8 mouse cellular contexts compared by ENCODE assay signal in the genomic region with DNA sequence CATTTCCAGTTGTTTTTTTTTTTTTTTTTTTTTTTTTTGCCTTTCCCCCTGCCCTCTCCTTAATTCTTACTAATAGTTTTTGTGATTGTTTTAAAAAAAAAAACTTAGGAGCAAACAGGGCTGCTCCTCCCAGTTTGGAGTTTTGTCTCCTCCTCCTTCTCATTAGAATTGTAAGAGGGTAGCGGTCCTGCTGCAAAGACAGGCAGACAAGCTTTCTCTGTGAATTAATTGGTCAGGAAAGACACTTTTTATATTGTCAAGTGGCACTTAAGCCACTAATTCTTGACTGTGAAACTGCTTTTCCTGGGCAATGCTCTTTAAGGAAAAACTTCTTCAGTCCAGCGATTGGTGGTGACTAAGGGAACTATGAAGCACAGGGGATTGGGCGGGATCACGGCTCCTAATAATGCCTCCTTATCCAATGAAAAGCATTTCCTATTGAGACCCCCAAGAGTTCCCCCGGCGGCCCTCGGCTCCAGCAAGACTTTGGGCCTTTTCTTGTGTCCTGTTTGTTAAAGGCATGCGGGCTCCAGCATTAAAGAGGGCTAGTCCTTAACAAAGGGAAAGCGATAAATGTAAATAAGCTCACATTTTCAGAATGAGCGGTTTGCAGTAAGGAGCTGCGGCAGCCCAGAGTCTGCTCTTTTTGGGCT. TPM values are rescaled to one million over a fixed set of nuclear protein-coding genes. Genes with fewer than 3 reads are reported as not detected.
A peak's percentile ranks its signal among the peaks of the same experiment; 100 is the strongest.
DNase-seq lines count a peak whose midpoint lies in the region; ATAC-seq and TF ChIP-seq lines count a peak whose summit lies in the region.

A gene (plus strand): TSS at position 451 of the 653 bp plus-strand sequence.

- H3K4me2 ChIP-seq in heart, postnatal 0 days (ENCODE audit: low read depth, low read length), result peak within 1 kb of the TSS; percentile 57
- H3K4me2 ChIP-seq in stomach, embryonic 15.5 days, result peak within 1 kb of the TSS; percentile 40

- H3K9ac ChIP-seq in ES-E14 (ENCODE audit: insufficient read depth, low read depth, low read length, poor library complexity, severe bottlenecking), result no peak within 1 kb of the TSS; the same call in 1 of the 2 replicates
- H3K9ac ChIP-seq in heart, postnatal 0 days (replicated peaks; ENCODE audit: low read depth, low read length), result peak within 1 kb of the TSS; percentile 48; the same call in 1 of the 2 replicates
- no peak within 1 kb of the TSS for H3K9ac ChIP-seq in stomach, embryonic 15.5 days

- no peaks in the 10 kb centered on the region for H3K36me3 ChIP-seq in ES-E14 (ENCODE audit: control insufficient read depth, insufficient read depth, low read length, poor library complexity, severe bottlenecking)
- H3K36me3 ChIP-seq in heart, postnatal 0 days (replicated peaks; ENCODE audit: control insufficient read depth, insufficient read depth, low read length), result no peaks in the 10 kb centered on the region
- no peaks in the 10 kb centered on the region for H3K36me3 ChIP-seq in macrophage (ENCODE audit: inconsistent target)
- no peaks in the 10 kb centered on the region for H3K36me3 ChIP-seq in stomach, embryonic 15.5 days

- H3K27ac ChIP-seq in ES-E14 (ENCODE audit: insufficient read depth, low read depth, low read length, poor library complexity, severe bottlenecking), result no peak within 1 kb of the TSS; the same call in 1 of the 2 replicates
- peak within 1 kb of the TSS; percentile 88 for H3K27ac ChIP-seq in embryonic fibroblast, embryonic 13.5 days (ENCODE audit: insufficient read depth, low read length)
- H3K27ac ChIP-seq in heart, postnatal 0 days (ENCODE audit: low read depth), result peak within 1 kb of the TSS; percentile 58
- H3K27ac ChIP-seq in macrophage, result no peak within 1 kb of the TSS
- H3K27ac ChIP-seq in stomach, embryonic 15.5 days, result peak within 1 kb of the TSS; percentile 76; the same call in 1 of the 2 replicates

- peak; percentile 44; the same call in 1 of the 2 replicates for ATAC-seq in heart, postnatal 0 days (ENCODE audit: insufficient read depth, low read depth)
- ATAC-seq in stomach, embryonic 15.5 days (ENCODE audit: insufficient read depth, low FRiP score, low read depth), result peak; percentile 65; the same call in 1 of the 2 replicates
- no peak for ATAC-seq in erythroid progenitor cell, adult 5-6 weeks (replicated peaks; ENCODE audit: low FRiP score, poor library complexity, severe bottlenecking)

- TF ChIP-seq EP300 in heart, postnatal 0 days (IDR thresholded peaks at IDR 0.05; ENCODE audit: low read depth), result no peak

- H3K27me3 ChIP-seq in heart, postnatal 0 days (ENCODE audit: control insufficient read depth, insufficient read depth, low read length), result no peaks in the 10 kb centered on the region
- H3K27me3 ChIP-seq in stomach, embryonic 15.5 days (replicated peaks), result no peaks in the 10 kb centered on the region

- WGBS in heart, postnatal 0 days, result 21% methylated on average over 11 of the region's 11 CpGs
- 24% methylated on average over 11 of the region's 11 CpGs for WGBS in macrophage (ENCODE audit: missing documents)
- 19% methylated on average over 11 of the region's 11 CpGs for WGBS in stomach, embryonic 15.5 days

- TF ChIP-seq CTCF in embryonic fibroblast, embryonic 13.5 days (IDR thresholded peaks at IDR 0.05; ENCODE audit: borderline replicate concordance, insufficient read depth, low read length), result no peak
- no peak for TF ChIP-seq CTCF in heart, postnatal 0 days (IDR thresholded peaks at IDR 0.05; ENCODE audit: low read depth)

- H3K4me3 ChIP-seq in ES-E14 (ENCODE audit: insufficient read depth in 1 of 2, low read depth in 1 of 2, low read length in 2 of 2, poor library complexity in 1 of 2, severe bottlenecking in 1 of 2) (peak within 1 kb of the TSS; percentile 50 to 67), macrophage (ENCODE audit: inconsistent target) (peak within 1 kb of the TSS; percentile 25)
- H3K4me3 ChIP-seq in embryonic fibroblast, embryonic 13.5 days (ENCODE audit: insufficient read depth, low read length), result peak within 1 kb of the TSS; percentile 77
- H3K4me3 ChIP-seq in heart, postnatal 0 days (ENCODE audit: low read depth, low read length), result peak within 1 kb of the TSS; percentile 50
- peak within 1 kb of the TSS; percentile 44 for H3K4me3 ChIP-seq in stomach, embryonic 15.5 days (replicated peaks)

- TF ChIP-seq POLR2A in embryonic fibroblast, embryonic 13.5 days (IDR thresholded peaks at IDR 0.05; ENCODE audit: low read depth, low read length), result peak; percentile 17; the same call in 1 of the 2 replicates

- no peaks in the 10 kb centered on the region for H3K79me2 ChIP-seq in macrophage (ENCODE audit: inconsistent target)

- in situ Hi-C loops in ES-E14 (cut with MboI; ENCODE audit: low sequenced_read_pairs in 2 of 2, unreplicated experiment in 2 of 2), result no loop called here

- no peaks in the 10 kb centered on the region for H3K9me3 ChIP-seq in ES-E14 (ENCODE audit: control insufficient read depth, insufficient read depth, low read depth, low read length)
- no peaks in the 10 kb centered on the region for H3K9me3 ChIP-seq in heart, postnatal 0 days (replicated peaks; ENCODE audit: control insufficient read depth, low read length)
- no peaks in the 10 kb centered on the region for H3K9me3 ChIP-seq in stomach, embryonic 15.5 days

- peak; percentile 44 for DNase-seq in 3T3-L1 (ENCODE audit: low read depth, low spot score)
- no peak for DNase-seq in ES-E14 (ENCODE audit: low read depth, low spot score)
- peak; percentile 65 for DNase-seq in heart, postnatal 0 days (ENCODE audit: low spot score)
- peak; percentile 27 to 34 for DNase-seq in kidney, postnatal 36 days

- no peaks in the 10 kb centered on the region; a peak in 1 of 4 replicates for H3K4me1 ChIP-seq in ES-E14 (ENCODE audit: control insufficient read depth in 2 of 2, insufficient read depth in 2 of 2, low read length in 2 of 2, poor library complexity in 1 of 2)
- H3K4me1 ChIP-seq in embryonic fibroblast, embryonic 13.5 days (ENCODE audit: control insufficient read depth, insufficient read depth, low read length), result no peaks in the 10 kb centered on the region
- no peaks in the 10 kb centered on the region for H3K4me1 ChIP-seq in heart, postnatal 0 days (ENCODE audit: control insufficient read depth, insufficient read depth)
- no peaks in the 10 kb centered on the region for H3K4me1 ChIP-seq in stomach, embryonic 15.5 days

TF ChIP-seq in ES-E14, 5 proteins besides CTCF, POLR2A, EP300 and RAD21:
- TF ChIP-seq ZC3H11A (IDR thresholded peaks at IDR 0.05; ENCODE audit: borderline replicate concordance, low read depth, low read length) (no peak), MAFK (IDR thresholded peaks at IDR 0.05; ENCODE audit: insufficient read depth, low read depth, low read length) (no peak), ZNF384 (IDR thresholded peaks at IDR 0.05; ENCODE audit: low read depth, low read length) (no peak), HCFC1 (IDR thresholded peaks at IDR 0.05; ENCODE audit: borderline replicate concordance, insufficient read depth, low read length) (no peak), CHD2 (IDR thresholded peaks at IDR 0.05; ENCODE audit: low read depth, low read length) (no peak)

RNA-seq across cellular contexts. Expression of the gene that starts here (rescaled TPM):
- 8.6 and 14.6 TPM in 2 replicates for total RNA-seq in ES-E14 (2012; rRNA removed)
- polyA plus RNA-seq in embryonic fibroblast, embryonic 13.5 days (2011; ENCODE audit: insufficient read length, low read depth, missing spikeins), result 19.8 and 37.4 TPM in 2 replicates
- 9.3 and 16.9 TPM in 2 replicates for total RNA-seq in heart, postnatal 0 days (2014; rRNA removed; ENCODE audit: low replicate concordance)
- 10.0 and 10.2 TPM in 2 replicates for polyA plus RNA-seq in heart, postnatal 0 days (2015; fragmentation: Nextera tagmentation; extraction: Ambion mirVana)
- 1 to 10 TPM in 1 of 26 experiments, under 1 TPM in 1, not detected in 24; 0.17 to 2.3 TPM for total RNA-seq in macrophage (2018; cell fraction: chromatin; rRNA removed)
- total RNA-seq in macrophage (2018; cell fraction: cytosol; rRNA removed), result under 1 TPM in 10 of 26 experiments, not detected in 16; 0.03 to 0.07 (median 0.04) TPM
- total RNA-seq in macrophage (2018; cell fraction: nucleus; rRNA removed), result under 1 TPM in 3 of 26 experiments, not detected in 23; 0.14 to 0.69 (median 0.29) TPM
- polyA plus RNA-seq in macrophage (2018), result 0.05 TPM in 1 of 3 replicates, not detected in the others
- polyA plus RNA-seq in stomach, embryonic 15.5 days (2015; fragmentation: Nextera tagmentation; extraction: Ambion mirVana), result 16.2 and 17.4 TPM in 2 replicates
- total RNA-seq in erythroid progenitor cell, adult 5-6 weeks (2015; ENCODE audit: low replicate concordance), result not detected in 2 replicates
- total RNA-seq in erythroid progenitor cell, adult 5-6 weeks (2017; ENCODE audit: low replicate concordance), result not detected in 2 replicates

Comparison
In these comparisons a context has a peak if more than half of its experiments do, and no peak if none do; other contexts are left out.
1. RNA of the gene that starts here (polyA plus RNA-seq): 19.8 to 37.4 TPM in embryonic fibroblast, embryonic 13.5 days, 16.2 to 17.4 TPM in stomach, embryonic 15.5 days and 10.0 to 10.2 TPM in heart, postnatal 0 days; 0.05 TPM in macrophage; every median in the first group is over 10 times any median in the second.
2. H3K27ac ChIP-seq: peak in embryonic fibroblast, embryonic 13.5 days (single experiment), heart, postnatal 0 days (single experiment) and stomach, embryonic 15.5 days (single experiment); none in ES-E14 (single experiment) and macrophage (single experiment).
3. H3K4me3 ChIP-seq: peak in every context shown above with its lines; median percentile 77 in embryonic fibroblast, embryonic 13.5 days; 58 in ES-E14; 50 in heart, postnatal 0 days; 44 in stomach, embryonic 15.5 days; 25 in macrophage.